Mouse (Mus musculus): Measurements from ENCODE around the gene Lhfp. TPM values are rescaled to one million over a fixed set of nuclear protein-coding genes. Genes with fewer than 3 reads are reported as not detected.

Lhfp gene
- polyA plus RNA-seq, 1 experiment from 2014 or later, result 4.5 TPM

DNA sequence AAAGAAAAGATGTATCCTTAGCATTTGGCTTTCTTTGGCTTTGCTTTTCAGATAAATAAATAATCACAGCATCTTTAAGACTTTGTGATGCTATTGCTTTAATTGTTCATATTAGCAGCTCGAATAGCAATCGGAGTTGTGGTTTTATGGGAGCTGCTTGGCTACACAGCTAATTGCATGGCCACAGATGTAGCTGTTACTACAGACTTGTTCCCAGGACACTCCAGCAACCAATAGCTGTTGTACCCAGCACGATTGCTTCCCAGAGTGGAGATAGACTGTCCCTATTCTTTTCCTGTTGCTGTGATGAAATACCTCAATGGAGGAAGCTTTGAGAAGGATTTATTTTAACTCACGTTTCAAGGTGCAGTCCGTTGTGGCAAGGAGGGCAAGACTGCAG, 98.3 kb downstream of the Lhfp start:
- ATAC-seq (ENCODE audit: low read depth) (no peak), DNase-seq (no peak)
- no peak overlapping the region for H3K27ac ChIP-seq
- H3K9me3 ChIP-seq (replicated peaks), result no peaks in the 10 kb centered on the region
- H3K9ac ChIP-seq, result no peak overlapping the region
- no peak overlapping the region for H3K4me2 ChIP-seq
- no peaks in the 10 kb centered on the region for H3K4me1 ChIP-seq (replicated peaks)
- H3K27me3 ChIP-seq, result no peaks in the 10 kb centered on the region
- H3K4me3 ChIP-seq (replicated peaks), result no peak overlapping the region
- no peaks in the 10 kb centered on the region for H3K36me3 ChIP-seq
- WGBS (ENCODE audit: insufficient replicate concordance), result 58% methylated on average over 5 of the region's 5 CpGs

GRCm38 (mm10) chr3:53142528-53142927, 101.2 kb downstream of the Lhfp start:
- H3K36me3 ChIP-seq, result no peaks in the 10 kb centered on the region
- no peak overlapping the region for H3K9ac ChIP-seq
- no peaks in the 10 kb centered on the region for H3K27me3 ChIP-seq
- no peak overlapping the region for H3K4me3 ChIP-seq (replicated peaks)
- DNase-seq (no peak), ATAC-seq (ENCODE audit: low read depth) (no peak)
- no peak overlapping the region for H3K27ac ChIP-seq
- no peaks in the 10 kb centered on the region for H3K4me1 ChIP-seq (replicated peaks)
- no peak overlapping the region for H3K4me2 ChIP-seq
- H3K9me3 ChIP-seq (replicated peaks), result no peaks in the 10 kb centered on the region
- 73% methylated on average over 9 of the region's 9 CpGs for WGBS (ENCODE audit: insufficient replicate concordance)

GRCm38 (mm10) chr3:53145526-53145925, 104.2 kb downstream of the Lhfp start:
- Histone ChIP-seq H3K9ac (no peak overlapping the region), H3K4me1 (replicated peaks) (no peaks in the 10 kb centered on the region), H3K9me3 (replicated peaks) (no peaks in the 10 kb centered on the region), H3K4me3 (replicated peaks) (no peak overlapping the region), H3K36me3 (no peaks in the 10 kb centered on the region), H3K27me3 (no peaks in the 10 kb centered on the region), H3K27ac (no peak overlapping the region), H3K4me2 (no peak overlapping the region)
- ATAC-seq (ENCODE audit: low read depth) (no peak), DNase-seq (no peak)
- WGBS (ENCODE audit: insufficient replicate concordance), result 51% methylated on average over 2 of the region's 2 CpGs

DNA sequence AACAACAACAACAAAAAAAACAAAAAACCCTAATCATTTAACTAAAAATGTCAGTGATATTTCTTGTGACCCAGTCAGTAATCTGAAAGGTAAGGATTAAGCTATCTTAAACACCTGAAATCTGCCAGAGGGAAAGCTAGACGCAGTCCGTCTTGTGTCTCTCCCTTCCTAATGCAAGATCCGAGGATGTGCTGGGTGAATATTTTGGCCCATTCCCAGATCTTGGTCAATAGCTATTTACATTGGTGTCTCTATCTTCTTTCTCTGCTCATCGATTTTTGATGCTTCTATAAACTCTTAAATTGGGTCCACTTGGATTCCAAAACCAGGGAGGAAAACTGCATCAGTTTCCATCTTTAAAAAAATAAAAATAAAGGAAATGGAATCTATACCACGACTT, 104.6 kb downstream of the Lhfp start:
- Histone ChIP-seq H3K9me3 (replicated peaks) (no peaks in the 10 kb centered on the region), H3K4me2 (no peak overlapping the region), H3K9ac (no peak overlapping the region), H3K27me3 (no peaks in the 10 kb centered on the region), H3K4me3 (replicated peaks) (no peak overlapping the region), H3K36me3 (no peaks in the 10 kb centered on the region), H3K27ac (no peak overlapping the region), H3K4me1 (replicated peaks) (no peaks in the 10 kb centered on the region)
- WGBS (ENCODE audit: insufficient replicate concordance), result 64% methylated on average over 5 of the region's 5 CpGs
- DNase-seq, result no peak
- ATAC-seq (ENCODE audit: low read depth), result no peak

- peak; percentile 2 for DNase-seq
- no peaks in the 10 kb centered on the region for H3K4me1 ChIP-seq (replicated peaks)
- WGBS (ENCODE audit: insufficient replicate concordance), result 67% methylated on average over 5 of the region's 5 CpGs
Observed at GRCm38 (mm10) chr3:53147001-53147400, 105.7 kb downstream of the Lhfp start.

DNA sequence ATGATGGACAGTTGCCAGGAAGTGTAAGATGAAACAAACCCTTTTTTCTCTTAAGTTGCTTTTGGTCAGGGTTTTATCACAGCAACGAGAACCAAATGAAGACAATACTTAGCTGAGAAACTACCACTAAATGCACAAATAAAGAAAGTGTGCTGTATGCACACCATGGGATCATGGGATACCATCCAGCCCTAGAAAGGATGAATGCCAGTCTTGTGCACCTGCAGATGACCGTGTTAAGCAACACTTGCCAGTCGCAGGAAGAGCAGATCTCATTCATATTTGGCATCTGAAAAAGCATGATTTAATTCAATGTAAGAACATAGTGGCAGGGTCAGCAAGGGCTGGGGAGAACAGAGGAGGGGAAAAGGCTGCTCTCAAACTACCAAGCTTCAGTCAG, 107.4 kb downstream of the Lhfp start:
- H3K9ac ChIP-seq, result no peak overlapping the region
- no peaks in the 10 kb centered on the region for H3K9me3 ChIP-seq (replicated peaks)
- H3K4me3 ChIP-seq (replicated peaks), result no peak overlapping the region
- WGBS (ENCODE audit: insufficient replicate concordance), result 70% methylated on average over 3 of the region's 3 CpGs
- DNase-seq (no peak), ATAC-seq (ENCODE audit: low read depth) (no peak)
- H3K27ac ChIP-seq, result no peak overlapping the region
- no peaks in the 10 kb centered on the region for H3K36me3 ChIP-seq
- H3K27me3 ChIP-seq, result no peaks in the 10 kb centered on the region
- H3K4me2 ChIP-seq, result no peak overlapping the region
- H3K4me1 ChIP-seq (replicated peaks), result no peaks in the 10 kb centered on the region

More at GRCm38 (mm10) chr3:53147001-53147400, 105.7 kb downstream of the Lhfp start:
- Histone ChIP-seq H3K36me3 (no peaks in the 10 kb centered on the region), H3K9ac (no peak overlapping the region), H3K9me3 (replicated peaks) (no peaks in the 10 kb centered on the region), H3K27ac (no peak overlapping the region), H3K27me3 (no peaks in the 10 kb centered on the region), H3K4me2 (no peak overlapping the region), H3K4me3 (replicated peaks) (no peak overlapping the region)
- no peak for ATAC-seq (ENCODE audit: low read depth)

DNA sequence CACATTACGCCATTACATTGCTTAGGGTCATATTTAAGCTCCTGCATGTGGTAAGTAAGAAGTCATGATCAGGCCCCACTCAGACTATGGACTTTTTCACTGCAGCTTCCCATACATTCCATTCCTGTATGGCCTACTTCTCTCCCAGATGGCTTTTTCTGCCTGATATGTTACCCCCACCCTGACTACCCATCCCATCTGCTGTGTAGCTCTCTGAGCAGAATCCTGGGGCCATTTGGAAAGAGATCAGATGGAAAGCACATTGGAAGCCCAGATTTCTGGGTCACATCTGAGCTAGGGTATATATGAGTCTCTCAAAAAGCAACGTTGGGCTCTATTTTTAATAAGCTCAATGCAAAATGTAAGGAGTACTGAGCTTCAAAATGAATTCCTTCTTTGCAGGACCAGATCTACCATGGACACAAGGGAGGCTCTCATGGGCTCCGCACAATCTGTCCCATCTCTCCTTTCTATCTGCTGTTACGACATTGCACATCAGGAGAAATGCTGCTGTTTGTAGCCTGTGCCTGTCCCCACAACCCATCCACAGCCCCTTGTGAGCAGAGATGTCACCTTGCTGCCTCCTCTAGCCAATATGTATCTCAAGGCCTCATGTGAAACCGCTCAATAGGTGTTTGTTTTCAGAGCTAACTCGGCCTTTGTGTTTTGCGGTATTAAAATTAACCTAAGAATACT, 108.4 kb downstream of the Lhfp start:
- no peak for ATAC-seq (ENCODE audit: low read depth)
- no peaks in the 10 kb centered on the region for H3K36me3 ChIP-seq

DNA sequence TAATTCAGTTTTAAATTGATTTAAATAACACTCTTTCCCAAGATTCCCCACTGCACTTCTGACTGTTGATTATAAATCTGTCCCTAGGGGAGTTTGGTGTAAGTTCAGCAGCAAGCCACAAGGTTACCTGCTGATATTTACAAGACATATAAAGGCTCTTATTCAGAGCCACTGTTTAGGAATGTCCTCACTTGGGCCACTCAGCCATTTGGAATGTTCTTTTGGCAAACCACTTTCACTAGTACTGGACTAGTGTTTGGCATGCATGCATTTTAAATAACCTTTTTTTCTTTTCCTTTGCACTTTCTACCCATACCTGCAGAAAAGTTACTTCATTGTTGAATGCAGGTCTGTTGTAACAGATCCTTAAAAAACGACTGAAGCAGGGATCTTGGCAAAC, 109.8 kb downstream of the Lhfp start:
- no peaks in the 10 kb centered on the region for H3K27me3 ChIP-seq
- DNase-seq, result no peak
- H3K9me3 ChIP-seq (replicated peaks), result no peaks in the 10 kb centered on the region
- H3K4me1 ChIP-seq (replicated peaks), result no peaks in the 10 kb centered on the region
- 31% methylated on average over 1 of the region's 1 CpGs for WGBS (ENCODE audit: insufficient replicate concordance)
- no peak overlapping the region for H3K4me2 ChIP-seq
- no peak overlapping the region for H3K27ac ChIP-seq
- no peak for ATAC-seq (ENCODE audit: low read depth)
- H3K36me3 ChIP-seq, result no peaks in the 10 kb centered on the region
- no peak overlapping the region for H3K4me3 ChIP-seq (replicated peaks)
- H3K9ac ChIP-seq, result no peak overlapping the region

More for the DNA sequence above, 108.4 kb downstream of the Lhfp start:
- Histone ChIP-seq H3K9me3 (replicated peaks) (no peaks in the 10 kb centered on the region), H3K9ac (no peak overlapping the region), H3K4me2 (no peak overlapping the region), H3K27me3 (no peaks in the 10 kb centered on the region), H3K4me3 (replicated peaks) (no peak overlapping the region), H3K27ac (no peak overlapping the region), H3K4me1 (replicated peaks) (no peaks in the 10 kb centered on the region)
- DNase-seq, result no peak
- WGBS (ENCODE audit: insufficient replicate concordance), result 73% methylated on average over 7 of the region's 7 CpGs

- no peak overlapping the region for H3K4me2 ChIP-seq
- WGBS (ENCODE audit: insufficient replicate concordance), result 31% methylated on average over 1 of the region's 1 CpGs
- H3K4me3 ChIP-seq (replicated peaks), result no peak overlapping the region
- no peak overlapping the region for H3K27ac ChIP-seq
- no peak overlapping the region for H3K9ac ChIP-seq
- H3K9me3 ChIP-seq (replicated peaks), result no peaks in the 10 kb centered on the region
- no peak for DNase-seq
- H3K4me1 ChIP-seq (replicated peaks), result no peaks in the 10 kb centered on the region
- no peak for ATAC-seq (ENCODE audit: low read depth)
- H3K27me3 ChIP-seq, result no peaks in the 10 kb centered on the region
- no peaks in the 10 kb centered on the region for H3K36me3 ChIP-seq
Observed at GRCm38 (mm10) chr3:53151607-53152006, 110.3 kb downstream of the Lhfp start.

DNA sequence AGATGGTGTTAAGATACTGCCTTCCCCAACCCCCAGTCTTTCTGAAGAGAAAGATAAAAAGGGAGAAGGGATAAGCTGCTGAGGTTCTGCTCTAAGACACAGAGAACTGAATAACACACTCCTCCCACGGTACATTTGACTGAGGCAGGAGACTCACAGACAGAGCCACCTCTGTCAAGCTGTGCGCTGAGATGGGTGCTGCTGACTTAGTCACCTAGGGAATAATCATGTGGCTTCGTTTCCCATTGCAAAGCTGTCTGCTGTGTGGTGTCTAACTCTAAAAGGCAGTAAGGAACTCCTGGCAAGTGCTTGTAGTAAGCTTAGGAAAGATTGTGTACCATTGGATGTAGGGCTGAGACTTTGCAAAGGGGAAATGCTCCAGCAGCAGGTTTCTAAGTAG, 120.6 kb downstream of the Lhfp start:
- Histone ChIP-seq H3K4me2 (no peak overlapping the region), H3K4me3 (replicated peaks) (no peak overlapping the region), H3K27me3 (no peaks in the 10 kb centered on the region), H3K36me3 (no peaks in the 10 kb centered on the region), H3K4me1 (replicated peaks) (no peaks in the 10 kb centered on the region), H3K27ac (no peak overlapping the region), H3K9me3 (replicated peaks) (no peaks in the 10 kb centered on the region), H3K9ac (no peak overlapping the region)
- no peak for DNase-seq
- ATAC-seq (ENCODE audit: low read depth), result no peak
- WGBS (ENCODE audit: insufficient replicate concordance), result 52% methylated on average over 3 of the region's 3 CpGs

- Histone ChIP-seq H3K36me3 (no peaks in the 10 kb centered on the region), H3K4me3 (replicated peaks) (no peak overlapping the region), H3K27me3 (no peaks in the 10 kb centered on the region), H3K4me2 (no peak overlapping the region), H3K4me1 (replicated peaks) (no peaks in the 10 kb centered on the region), H3K27ac (no peak overlapping the region), H3K9ac (no peak overlapping the region), H3K9me3 (replicated peaks) (no peaks in the 10 kb centered on the region)
- 79% methylated on average over 10 of the region's 10 CpGs for WGBS (ENCODE audit: insufficient replicate concordance)
- DNase-seq, result no peak
- ATAC-seq (ENCODE audit: low read depth), result no peak
Observed at GRCm38 (mm10) chr3:53165281-53165680, 124.0 kb downstream of the Lhfp start.

GRCm38 (mm10) chr3:53166001-53166400, 124.7 kb downstream of the Lhfp start:
- no peaks in the 10 kb centered on the region for H3K9me3 ChIP-seq (replicated peaks)
- H3K36me3 ChIP-seq, result no peaks in the 10 kb centered on the region
- ATAC-seq (ENCODE audit: low read depth), result no peak
- no peak overlapping the region for H3K27ac ChIP-seq
- no peak overlapping the region for H3K9ac ChIP-seq
- DNase-seq, result no peak
- no peak overlapping the region for H3K4me3 ChIP-seq (replicated peaks)
- 32% methylated on average over 8 of the region's 8 CpGs for WGBS (ENCODE audit: insufficient replicate concordance)
- no peaks in the 10 kb centered on the region for H3K27me3 ChIP-seq
- no peak overlapping the region for H3K4me2 ChIP-seq
- H3K4me1 ChIP-seq (replicated peaks), result no peaks in the 10 kb centered on the region
